Mouse (Mus musculus): ENCODE data around the gene Hoxb9. TPM values are rescaled to one million over a fixed set of nuclear protein-coding genes. Genes with fewer than 3 reads are reported as not detected.

The Hoxb9 gene
- polyA plus RNA-seq, 1 experiment from 2014 or later, result 0.09 TPM

DNA sequence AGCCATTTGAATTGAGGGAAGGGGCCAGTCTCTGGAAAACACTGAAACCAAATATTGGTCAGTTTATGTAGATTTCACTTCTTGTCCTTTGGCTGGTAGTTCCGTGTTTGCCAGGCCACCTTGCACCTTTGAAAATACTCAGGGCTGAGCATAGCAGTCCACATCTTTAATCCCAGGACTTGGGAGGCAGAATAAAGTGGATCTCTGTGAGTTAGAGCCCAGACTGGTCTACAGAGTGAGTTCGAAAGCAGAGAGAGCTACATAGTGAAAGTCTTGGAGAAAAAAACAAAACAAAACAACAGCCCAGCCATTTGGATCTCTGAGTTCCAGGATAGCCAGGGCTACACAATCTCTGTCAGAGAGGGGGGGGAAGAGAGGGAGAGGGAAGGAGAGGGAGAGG, 14.1 kb upstream of the Hoxb9 start:
- Histone ChIP-seq H3K36me3 (no peaks in the 10 kb centered on the region), H3K9ac (no peak overlapping the region), H3K9me3 (no peaks in the 10 kb centered on the region), H3K27me3 (peaks cover 99% of the 10 kb centered on the region), H3K4me1 (no peaks in the 10 kb centered on the region), H3K4me2 (replicated peaks) (no peak overlapping the region), H3K27ac (no peak overlapping the region), H3K4me3 (no peak overlapping the region)
- ATAC-seq (ENCODE audit: insufficient number of reproducible peaks, insufficient read depth, low FRiP score, low TSS enrichment), result no peak
- 20% methylated on average over 2 of the region's 2 CpGs for WGBS

DNA sequence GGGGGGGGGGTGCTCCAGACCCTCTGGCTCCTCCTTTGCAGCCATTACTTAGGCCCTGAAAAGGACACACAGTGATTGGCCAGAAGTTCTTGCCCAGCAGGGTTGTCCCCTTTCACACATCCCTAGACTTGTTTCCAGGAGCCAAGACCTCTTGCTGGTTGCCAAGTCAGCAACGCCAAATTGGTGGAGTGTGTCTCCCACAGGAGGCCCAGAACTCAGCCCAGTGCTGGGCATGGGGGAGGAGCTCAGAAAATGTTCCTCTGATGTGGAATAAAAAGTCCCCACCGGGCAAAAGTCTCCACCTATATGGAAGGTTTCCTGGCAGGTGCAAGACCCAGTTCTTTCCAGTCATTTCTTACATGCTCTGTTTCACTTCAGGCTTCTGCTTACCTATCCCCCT, 12.2 kb upstream of the Hoxb9 start:
- H3K4me1 ChIP-seq, result no peaks in the 10 kb centered on the region
- 3% methylated on average over 2 of the region's 2 CpGs for WGBS

DNA sequence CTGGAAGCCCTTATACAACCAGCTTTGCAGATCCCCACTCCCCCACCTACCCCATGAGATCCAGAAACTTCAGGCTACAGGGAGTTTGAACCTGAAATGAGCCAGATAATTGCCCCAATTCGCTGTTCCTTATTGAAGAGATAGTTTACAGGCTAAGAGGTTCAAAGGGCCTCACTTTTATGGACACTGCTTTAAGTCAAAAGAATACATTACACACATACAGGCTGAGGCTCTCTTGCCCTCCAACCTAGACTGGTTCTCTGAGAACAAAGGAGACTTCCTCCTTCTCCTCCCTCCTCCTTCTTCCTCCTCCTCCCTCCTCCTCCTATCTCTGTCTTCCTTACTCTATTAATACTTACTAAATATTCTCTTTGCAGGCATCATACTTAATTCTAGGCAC, 11.7 kb upstream of the Hoxb9 start:
- no peak overlapping the region for H3K4me2 ChIP-seq (replicated peaks)
- 8% methylated on average over 1 of the region's 1 CpGs for WGBS
- no peak for ATAC-seq (ENCODE audit: insufficient number of reproducible peaks, insufficient read depth, low FRiP score, low TSS enrichment)
- H3K27ac ChIP-seq, result no peak overlapping the region
- no peak overlapping the region for H3K4me3 ChIP-seq
- no peaks in the 10 kb centered on the region for H3K4me1 ChIP-seq
- H3K36me3 ChIP-seq, result no peaks in the 10 kb centered on the region
- peaks cover 99% of the 10 kb centered on the region for H3K27me3 ChIP-seq
- no peaks in the 10 kb centered on the region for H3K9me3 ChIP-seq
- no peak overlapping the region for H3K9ac ChIP-seq

More for the DNA sequence above, 12.2 kb upstream of the Hoxb9 start:
- Histone ChIP-seq H3K9ac (no peak overlapping the region), H3K9me3 (no peaks in the 10 kb centered on the region), H3K4me2 (replicated peaks) (no peak overlapping the region), H3K27ac (no peak overlapping the region), H3K27me3 (peaks cover 99% of the 10 kb centered on the region), H3K4me3 (no peak overlapping the region), H3K36me3 (no peaks in the 10 kb centered on the region)
- ATAC-seq (ENCODE audit: insufficient number of reproducible peaks, insufficient read depth, low FRiP score, low TSS enrichment), result no peak

DNA sequence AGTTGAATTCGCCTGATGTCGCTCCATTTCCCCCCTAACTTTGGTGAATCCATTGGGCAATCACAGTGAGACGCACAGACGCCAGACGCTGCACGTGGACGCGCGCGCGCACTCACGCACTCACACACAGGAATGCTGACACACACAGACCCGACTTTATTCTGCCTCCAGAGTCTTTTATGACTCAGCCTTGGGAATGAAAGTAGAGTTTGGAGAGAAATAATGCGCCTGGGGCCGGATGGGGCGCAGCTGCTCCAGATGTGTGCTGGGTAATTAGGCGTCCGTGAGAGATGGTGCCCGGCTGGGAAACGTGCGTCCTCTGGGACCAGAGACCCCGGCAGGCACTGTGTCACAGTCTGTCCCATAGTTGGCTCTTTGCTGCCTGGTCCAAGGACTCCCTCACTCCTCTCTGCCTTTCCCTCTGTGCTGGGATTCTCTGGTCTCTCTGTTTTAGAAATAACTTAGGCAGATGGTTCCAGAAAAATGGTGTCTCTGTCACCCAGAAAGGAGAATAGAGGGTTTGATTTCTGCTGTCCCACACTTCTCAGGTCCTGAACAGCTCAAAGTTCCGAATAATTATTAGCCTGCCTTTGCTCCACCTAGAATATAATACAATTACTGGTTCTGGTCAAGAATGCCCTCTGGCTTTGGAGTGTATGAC, 10.8 kb upstream of the Hoxb9 start:
- Histone ChIP-seq H3K4me1 (no peaks in the 10 kb centered on the region), H3K4me2 (replicated peaks) (no peak overlapping the region), H3K9me3 (no peaks in the 10 kb centered on the region), H3K36me3 (no peaks in the 10 kb centered on the region), H3K27me3 (peaks cover 100% of the 10 kb centered on the region), H3K27ac (no peak overlapping the region), H3K9ac (no peak overlapping the region), H3K4me3 (no peak overlapping the region)
- 1% methylated on average over 23 of the region's 23 CpGs for WGBS
- ATAC-seq (ENCODE audit: insufficient number of reproducible peaks, insufficient read depth, low FRiP score, low TSS enrichment), result no peak

DNA sequence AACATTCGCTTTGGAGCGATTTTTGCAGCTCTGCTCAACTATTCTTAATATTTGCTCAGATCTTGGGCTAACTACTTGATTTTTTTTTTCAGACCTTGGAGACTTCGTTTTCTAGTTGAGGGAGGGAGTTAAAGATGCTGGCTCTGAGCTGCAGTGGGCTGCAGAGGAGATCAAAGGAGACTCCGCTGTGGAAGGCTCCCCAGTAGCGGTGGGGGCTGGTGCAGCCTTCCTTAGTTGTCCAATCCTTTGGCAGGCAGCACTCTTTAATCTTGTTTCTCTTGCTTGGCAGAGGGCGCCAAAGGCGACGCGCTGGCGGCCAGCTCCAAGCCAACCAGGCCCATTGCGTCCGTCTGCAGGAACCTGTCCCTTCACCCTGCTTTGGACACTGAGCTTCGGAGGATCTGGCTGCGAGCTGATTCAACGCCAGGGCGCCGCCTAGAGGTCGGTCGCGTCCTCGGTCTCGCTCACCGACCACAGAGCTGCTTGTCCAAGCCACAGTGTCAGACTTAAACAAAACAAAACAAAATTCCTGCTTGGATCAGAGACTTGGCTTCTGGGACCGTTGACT, 9.8 kb upstream of the Hoxb9 start:
- WGBS, result 1% methylated on average over 24 of the region's 24 CpGs
- ATAC-seq (ENCODE audit: insufficient number of reproducible peaks, insufficient read depth, low FRiP score, low TSS enrichment), result no peak
- no peaks in the 10 kb centered on the region for H3K4me1 ChIP-seq
- no peak overlapping the region for H3K27ac ChIP-seq
- H3K36me3 ChIP-seq, result no peaks in the 10 kb centered on the region
- no peak overlapping the region for H3K4me2 ChIP-seq (replicated peaks)
- H3K27me3 ChIP-seq, result peaks cover 100% of the 10 kb centered on the region
- H3K9ac ChIP-seq, result no peak overlapping the region
- no peak overlapping the region for H3K4me3 ChIP-seq
- no peaks in the 10 kb centered on the region for H3K9me3 ChIP-seq

DNA sequence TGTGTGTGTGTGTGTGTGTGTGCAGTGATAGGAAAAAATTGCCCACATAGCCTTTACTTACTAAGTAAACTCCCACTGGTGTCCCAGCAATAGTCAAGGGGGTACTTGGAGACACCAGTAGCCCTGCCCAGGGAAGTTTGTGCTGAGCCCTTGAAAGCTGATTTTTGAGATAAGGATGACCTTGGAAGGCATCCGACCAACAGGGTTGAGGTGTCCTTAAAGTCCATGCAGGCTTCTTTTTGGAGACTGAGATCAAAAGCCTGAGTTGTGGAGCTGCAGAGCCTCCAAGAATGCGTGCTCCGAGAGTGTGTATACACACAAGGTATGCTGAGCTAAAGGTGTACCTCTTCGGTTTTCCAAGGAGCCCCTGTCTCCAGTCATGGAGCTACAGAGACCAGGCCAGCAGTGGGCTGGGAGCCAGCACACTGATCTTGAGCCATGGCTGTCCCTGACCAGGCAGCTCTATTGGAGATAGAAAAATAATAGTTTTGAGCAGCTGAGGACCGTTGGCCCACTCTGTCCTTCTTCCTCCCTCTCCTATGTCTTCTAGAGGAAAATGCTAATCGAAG, 8.9 kb upstream of the Hoxb9 start:
- Histone ChIP-seq H3K27ac (no peak overlapping the region), H3K9ac (no peak overlapping the region), H3K36me3 (no peaks in the 10 kb centered on the region), H3K4me1 (no peaks in the 10 kb centered on the region), H3K4me2 (replicated peaks) (no peak overlapping the region), H3K9me3 (no peaks in the 10 kb centered on the region), H3K4me3 (no peak overlapping the region), H3K27me3 (peaks cover 100% of the 10 kb centered on the region)
- no peak for ATAC-seq (ENCODE audit: insufficient number of reproducible peaks, insufficient read depth, low FRiP score, low TSS enrichment)
- WGBS, result 9% methylated on average over 6 of the region's 6 CpGs

DNA sequence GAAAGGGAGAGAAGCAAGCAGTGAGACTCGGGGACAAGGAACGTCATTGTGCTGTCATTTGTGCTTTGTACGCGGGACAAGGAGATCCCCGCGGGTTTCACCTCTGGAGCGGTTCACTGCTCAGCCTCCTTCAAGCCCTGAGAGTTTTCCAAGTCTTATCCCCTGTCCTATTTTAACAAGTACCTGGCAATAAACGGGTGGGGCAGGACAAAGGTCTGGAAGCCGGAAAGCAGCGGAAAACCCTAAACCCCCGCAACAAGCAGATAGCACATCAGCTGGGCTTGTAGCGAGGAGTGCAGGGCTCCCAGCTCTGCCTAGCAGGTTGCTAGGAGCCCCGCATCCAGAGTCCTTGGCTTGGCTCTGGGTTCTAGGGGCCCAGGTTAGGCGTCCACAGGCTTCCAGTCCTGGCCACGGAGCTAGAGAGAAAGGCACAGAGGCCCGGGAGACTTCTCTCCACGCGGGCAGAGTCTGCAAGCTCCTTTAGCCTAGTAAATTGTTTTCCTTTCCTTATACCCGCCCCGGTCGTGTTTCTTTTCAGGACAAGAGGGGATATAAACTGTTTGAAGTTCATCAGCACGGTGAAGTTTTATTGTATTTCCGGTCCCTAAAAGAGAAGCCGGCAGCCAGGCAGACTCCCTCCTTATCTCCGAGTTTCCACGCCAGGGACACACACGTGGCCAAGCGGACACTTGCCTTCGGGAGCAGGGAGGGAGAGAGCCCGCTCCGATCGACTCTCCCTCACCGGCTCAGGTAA, 7.4 kb upstream of the Hoxb9 start:
- H3K4me2 ChIP-seq (replicated peaks), result no peak overlapping the region
- no peaks in the 10 kb centered on the region for H3K9me3 ChIP-seq
- H3K4me3 ChIP-seq, result no peak overlapping the region
- no peaks in the 10 kb centered on the region for H3K4me1 ChIP-seq
- WGBS, result 2% methylated on average over 33 of the region's 33 CpGs
- no peaks in the 10 kb centered on the region for H3K36me3 ChIP-seq
- H3K27me3 ChIP-seq, result peaks cover 98% of the 10 kb centered on the region
- no peak overlapping the region for H3K27ac ChIP-seq
- ATAC-seq (ENCODE audit: insufficient number of reproducible peaks, insufficient read depth, low FRiP score, low TSS enrichment), result no peak
- H3K9ac ChIP-seq, result no peak overlapping the region

DNA sequence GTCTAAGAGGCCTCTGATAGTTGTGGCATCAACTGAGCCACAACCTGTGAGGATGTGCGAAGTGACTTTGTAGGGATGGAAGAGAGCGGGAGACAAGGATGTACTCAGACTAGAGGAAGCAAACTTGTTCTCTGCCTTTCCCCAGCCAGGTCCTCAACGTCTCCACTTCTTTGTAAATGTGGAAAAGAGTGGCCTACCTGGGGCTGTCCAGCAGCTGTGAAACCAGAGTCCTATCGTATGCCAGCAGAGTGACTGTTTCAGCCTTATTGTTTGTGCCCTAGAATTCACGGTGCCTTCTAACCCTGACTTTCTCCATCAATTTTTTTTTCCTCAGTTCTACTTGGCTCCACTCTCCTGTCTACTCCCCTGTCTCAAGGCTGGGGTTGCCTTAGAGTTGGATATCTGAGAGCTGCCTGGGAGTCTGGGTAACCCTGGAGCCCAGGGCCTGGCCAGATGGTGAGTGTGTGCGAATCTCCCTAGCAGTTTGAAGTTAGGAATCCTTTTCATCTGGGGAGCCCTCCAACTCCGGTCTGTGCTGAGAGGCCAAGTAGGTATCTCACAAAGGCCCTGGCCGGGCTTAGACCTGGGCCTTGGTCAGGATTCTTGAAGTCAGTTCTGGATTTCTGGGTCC, 6.8 kb upstream of the Hoxb9 start:
- no peaks in the 10 kb centered on the region for H3K4me1 ChIP-seq
- no peak overlapping the region for H3K27ac ChIP-seq
- peaks cover 98% of the 10 kb centered on the region for H3K27me3 ChIP-seq
- 2% methylated on average over 8 of the region's 8 CpGs for WGBS
- no peak overlapping the region for H3K9ac ChIP-seq
- H3K4me2 ChIP-seq (replicated peaks), result no peak overlapping the region
- H3K9me3 ChIP-seq, result no peaks in the 10 kb centered on the region
- ATAC-seq (ENCODE audit: insufficient number of reproducible peaks, insufficient read depth, low FRiP score, low TSS enrichment), result no peak
- H3K36me3 ChIP-seq, result no peaks in the 10 kb centered on the region
- H3K4me3 ChIP-seq, result no peak overlapping the region

DNA sequence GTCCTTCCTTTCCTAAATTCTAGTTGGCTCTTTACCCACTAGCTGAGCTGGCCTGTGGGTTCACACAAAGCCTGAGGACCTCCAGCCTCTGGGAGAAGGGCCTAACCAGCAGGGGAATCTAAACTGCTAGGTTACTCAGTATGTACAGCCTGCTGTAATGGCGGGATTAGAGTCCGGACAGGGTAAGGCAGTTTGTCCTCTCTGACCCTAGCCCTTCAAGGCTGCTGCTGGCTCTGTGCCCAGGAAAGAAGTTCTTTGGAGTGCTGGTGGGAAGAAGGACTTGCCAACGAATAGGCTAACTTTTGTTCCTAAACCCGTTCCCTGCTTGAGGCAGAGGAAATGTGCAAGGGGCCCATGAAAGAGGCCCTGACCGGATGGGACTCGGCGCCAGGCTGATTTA, 5.3 kb upstream of the Hoxb9 start:
- H3K4me1 ChIP-seq, result no peaks in the 10 kb centered on the region
- peaks cover 98% of the 10 kb centered on the region for H3K27me3 ChIP-seq
- H3K27ac ChIP-seq, result no peak overlapping the region
- no peaks in the 10 kb centered on the region for H3K9me3 ChIP-seq
- no peak overlapping the region for H3K4me2 ChIP-seq (replicated peaks)
- no peaks in the 10 kb centered on the region for H3K36me3 ChIP-seq
- 2% methylated on average over 7 of the region's 7 CpGs for WGBS
- H3K9ac ChIP-seq, result no peak overlapping the region
- no peak for ATAC-seq (ENCODE audit: insufficient number of reproducible peaks, insufficient read depth, low FRiP score, low TSS enrichment)
- H3K4me3 ChIP-seq, result no peak overlapping the region

DNA sequence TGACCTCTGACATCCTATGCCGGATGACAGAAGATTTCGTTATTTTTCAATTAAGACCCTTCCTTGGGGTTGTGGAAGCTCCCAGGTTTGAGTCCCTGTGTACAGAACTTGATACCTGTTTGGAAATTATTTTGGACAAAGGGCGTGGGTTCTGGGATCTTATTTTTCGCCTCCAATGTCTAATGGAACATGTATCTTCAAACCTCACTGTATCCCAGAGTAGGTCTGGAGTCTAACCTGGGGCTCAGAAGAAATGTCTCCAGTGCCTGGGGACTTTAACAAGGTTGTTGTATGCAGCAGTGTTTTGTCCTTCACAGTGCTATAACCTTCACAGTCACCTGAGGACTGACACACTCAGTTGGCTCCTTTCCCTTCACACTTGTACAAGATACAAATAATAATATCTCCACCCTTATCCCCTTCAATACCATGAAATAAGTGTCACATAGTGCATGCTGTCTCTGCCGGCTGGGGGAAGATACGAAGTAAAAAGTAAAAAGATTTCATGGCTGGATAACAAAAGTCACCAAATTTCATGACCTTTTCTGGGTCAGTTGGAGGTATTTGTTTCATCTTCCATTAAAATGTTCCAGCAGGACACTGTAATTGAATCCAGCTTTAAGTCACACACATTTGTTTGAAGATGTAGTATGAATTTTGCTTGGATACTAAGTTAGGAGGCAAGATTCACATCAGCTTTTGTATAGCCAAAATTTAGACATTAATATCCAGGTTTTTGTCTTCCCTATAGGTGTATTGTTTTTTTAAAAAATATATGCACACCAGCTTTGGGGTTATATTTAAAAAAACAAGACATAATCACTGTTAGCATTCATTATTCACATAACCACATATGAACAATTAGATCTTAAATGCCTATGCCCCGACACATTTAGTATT, 4.0 kb upstream of the Hoxb9 start:
- H3K36me3 ChIP-seq, result no peaks in the 10 kb centered on the region
- 9% methylated on average over 7 of the region's 7 CpGs for WGBS
- H3K4me1 ChIP-seq, result no peaks in the 10 kb centered on the region; the same call in 1 of the 2 replicates
- H3K4me2 ChIP-seq (replicated peaks), result no peak overlapping the region
- no peak overlapping the region for H3K4me3 ChIP-seq
- no peaks in the 10 kb centered on the region for H3K9me3 ChIP-seq
- no peak overlapping the region for H3K9ac ChIP-seq
- H3K27me3 ChIP-seq, result peaks cover 98% of the 10 kb centered on the region
- ATAC-seq (ENCODE audit: insufficient number of reproducible peaks, insufficient read depth, low FRiP score, low TSS enrichment), result no peak
- H3K27ac ChIP-seq, result no peak overlapping the region

Measured in embryonic facial prominence, embryonic 12.5 days (tissue).